Mouse (Mus musculus) forebrain, embryonic 11.5 days (tissue): ENCODE results near the gene Trim75. TPM values are rescaled to one million over a fixed set of nuclear protein-coding genes. Genes with fewer than 3 reads are reported as not detected.

Experiments used
- ATAC-seq: fragments of 200-750 bp; cut with Nextera tagmentation; replicated peaks from 2 replicates; pipeline ENCODE4 v1.8.0; 2017; ENCODE audit warnings: moderate TSS enrichment; ENCODE audit not compliant: low FRiP score
- DNase-seq: peaks from one replicate; pipeline ENCODE4 v3.0.0-alpha.2; 2017; ENCODE audit warnings: low spot score
- H3K27ac ChIP-seq: fragments of 300-500 bp; sonication (generic); 2 replicates; pipeline ENCODE4 v1.5.1; 2014; ENCODE audit warnings: low read depth, low read length
- H3K27me3 ChIP-seq: fragments of 300-500 bp; sonication (generic); 2 replicates; pipeline ENCODE4 v1.6.1; 2014; ENCODE audit warnings: mild to moderate bottlenecking, low read length, mixed read lengths; ENCODE audit not compliant: control insufficient read depth, insufficient read depth
- H3K36me3 ChIP-seq: fragments of 300-500 bp; sonication (generic); 2 replicates; pipeline ENCODE4 v1.6.1; 2014; ENCODE audit warnings: mild to moderate bottlenecking, low read length, moderate library complexity, mixed read lengths; ENCODE audit not compliant: control insufficient read depth, insufficient read depth
- H3K4me1 ChIP-seq: fragments of 300-500 bp; sonication (generic); replicated peaks from 2 replicates; pipeline ENCODE4 v1.6.1; 2014; ENCODE audit warnings: low read length, mixed read lengths; ENCODE audit not compliant: control insufficient read depth, insufficient read depth
- H3K4me2 ChIP-seq: fragments of 300-500 bp; sonication (generic); 2 replicates; pipeline ENCODE4 v1.6.1; 2014; ENCODE audit warnings: low read depth, mild to moderate bottlenecking, low read length, moderate library complexity, mixed read lengths; ENCODE audit not compliant: severe bottlenecking
- H3K4me3 ChIP-seq: fragments of 300-500 bp; sonication (generic); 2 replicates; pipeline ENCODE4 v1.5.1; 2014; ENCODE audit warnings: low read depth, low read length
- H3K9ac ChIP-seq: fragments of 300-500 bp; sonication (generic); 2 replicates; pipeline ENCODE4 v1.6.1; 2014; ENCODE audit warnings: low read length
- H3K9me3 ChIP-seq: fragments of 300-500 bp; sonication (generic); 2 replicates; pipeline ENCODE4 v1.6.1; 2016; ENCODE audit warnings: low read length, mixed read lengths; ENCODE audit not compliant: control insufficient read depth
- WGBS: fragments of 180-500 bp; shearing (Covaris S2); extraction: QIAGEN DNeasy Blood & Tissue Kit; methylation state at CpG from one replicate; pipeline ENCODE4 v1.1.7; 2014; 5-methylcytosine and 5-hydroxymethylcytosine counted together
- polyA plus RNA-seq: library from polyadenylated mRNA; unstranded; fragments of >200 nt; fragmentation: Nextera tagmentation; extraction: Ambion mirVana; gene quantifications from 2 replicates; pipeline ENCODE4 v1.2.1, GENCODE M21; 2014

The Trim75 gene
- polyA plus RNA-seq, 1 experiment from 2014 or later = 0.19 TPM

DNA sequence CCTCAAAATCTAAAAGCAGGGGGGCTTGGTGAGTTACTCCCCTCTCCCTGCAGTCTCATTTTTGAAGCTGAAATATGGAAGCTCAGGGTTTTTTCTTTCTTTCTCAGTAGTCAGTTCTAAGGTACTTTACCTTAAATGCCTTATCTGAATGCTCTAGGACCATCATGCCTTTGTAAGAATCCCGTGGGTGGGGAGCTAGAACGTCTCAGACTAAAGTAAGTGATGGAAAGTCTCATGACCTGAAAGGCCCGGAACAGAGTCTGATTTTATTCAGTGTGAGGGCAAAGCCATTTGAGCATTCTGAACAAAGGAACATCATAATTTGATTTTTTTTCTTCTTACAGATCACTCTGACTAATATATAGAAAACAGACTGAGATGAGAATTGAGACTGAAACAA, 52.6 kb downstream of the Trim75 start:
- H3K9ac ChIP-seq = no peak overlapping the region

More for the DNA sequence above, 52.6 kb downstream of the Trim75 start:
- Histone ChIP-seq H3K27me3 (no peaks in the 10 kb centered on the region), H3K9me3 (no peaks in the 10 kb centered on the region), H3K27ac (no peak overlapping the region), H3K4me3 (no peak overlapping the region), H3K4me1 (no peaks in the 10 kb centered on the region), H3K36me3 (no peaks in the 10 kb centered on the region), H3K4me2 (no peak overlapping the region)
- ATAC-seq (no peak), DNase-seq (no peak)
- 72% methylated on average over 3 of the region's 3 CpGs for WGBS

Other genes starting within 250 kb of the Trim75 start
- 22.6 and 26.0 TPM in 2 replicates for gene Klhl2, start 137.8 kb downstream of the Trim75 start, polyA plus RNA-seq
- gene Tmem192, start 40.6 kb downstream of the Trim75 start, polyA plus RNA-seq = 14.0 and 17.4 TPM in 2 replicates
- not detected in 2 replicates for gene Trim61, start 30.7 kb upstream of the Trim75 start, polyA plus RNA-seq
- 0.13 TPM in 1 of 2 replicates, not detected in the other for gene Trim60, start 30.8 kb upstream of the Trim75 start, polyA plus RNA-seq
- 5.6 and 5.7 TPM in 2 replicates for gene Apela, start 49.5 kb upstream of the Trim75 start, polyA plus RNA-seq
- not detected in 2 replicates for gene Gm10663, start 87.2 kb upstream of the Trim75 start, polyA plus RNA-seq
- gene BC030870, start 141.7 kb upstream of the Trim75 start, polyA plus RNA-seq = not detected in 2 replicates